Mouse (Mus musculus): ENCODE measurements around the gene AI661453. TPM values are rescaled to one million over a fixed set of nuclear protein-coding genes. Genes with fewer than 3 reads are reported as not detected.
"Not testable (repeated sequence)": the region's sequence is repeated elsewhere in the genome, so short reads cannot be mapped to it uniquely, and the experiment has no call there.

The AI661453 gene
- total RNA-seq (2021): under 1 TPM; 0.66 to 0.77 TPM
- long read RNA-seq, experiment 1: 0 reads
- long read RNA-seq, experiment 2: 0 reads

- no peak for DNase-seq (ENCODE audit: low spot score in 2 of 2)
Measured at GRCm38 (mm10) chr17:47436156-47436906, at the start of gene AI661453. Gene AI661453 (plus strand): TSS chr17:47436615.

- peak in 1 of 2 experiments; percentile 49 for DNase-seq (ENCODE audit: low spot score in 2 of 2)
Measured at GRCm38 (mm10) chr17:47386649-47387048, 49.8 kb upstream of the AI661453 start.

- DNase-seq (ENCODE audit: low spot score in 2 of 2): peak in 1 of 2 experiments; percentile 35
Measured at GRCm38 (mm10) chr17:47394223-47394869, 42.1 kb upstream of the AI661453 start.

- peak; percentile 45 to 52 for DNase-seq (ENCODE audit: low spot score in 2 of 2)
Measured at GRCm38 (mm10) chr17:47395376-47395913, 41.0 kb upstream of the AI661453 start.

GRCm38 (mm10) chr17:47399091-47399490 is 37.3 kb upstream of the AI661453 start:
- DNase-seq (ENCODE audit: low spot score in 2 of 2): no peak

- DNase-seq (ENCODE audit: low spot score in 2 of 2): no peak
Measured at GRCm38 (mm10) chr17:47400451-47400850, 36.0 kb upstream of the AI661453 start, which contains the start of gene Guca1a. Gene Guca1a (minus strand): TSS chr17:47400584.

- no peak for DNase-seq (ENCODE audit: low spot score in 2 of 2)
Measured at GRCm38 (mm10) chr17:47407717-47408557, 28.5 kb upstream of the AI661453 start.

- peak; percentile 66 for DNase-seq (ENCODE audit: low spot score in 2 of 2)
Measured at GRCm38 (mm10) chr17:47408558-47408898, 27.9 kb upstream of the AI661453 start.

GRCm38 (mm10) chr17:47409897-47410861 is 26.2 kb upstream of the AI661453 start:
- not testable (repeated sequence) for DNase-seq (ENCODE audit: low spot score in 2 of 2)

- no peak for DNase-seq (ENCODE audit: low spot score in 2 of 2)
Measured at GRCm38 (mm10) chr17:47420195-47420594, 16.2 kb upstream of the AI661453 start.

GRCm38 (mm10) chr17:47421566-47421965 is 14.8 kb upstream of the AI661453 start:
- DNase-seq (ENCODE audit: low spot score in 2 of 2): no peak

- not testable (repeated sequence) for DNase-seq (ENCODE audit: low spot score in 2 of 2)
Measured at GRCm38 (mm10) chr17:47422616-47423015, 13.8 kb upstream of the AI661453 start.

- no peak for DNase-seq (ENCODE audit: low spot score in 2 of 2)
Measured at GRCm38 (mm10) chr17:47424186-47424585, 12.2 kb upstream of the AI661453 start.

- no peak for DNase-seq (ENCODE audit: low spot score in 2 of 2)
Measured at GRCm38 (mm10) chr17:47427316-47427715, 9.1 kb upstream of the AI661453 start.

- DNase-seq (ENCODE audit: low spot score in 2 of 2): peak in 1 of 2 experiments; percentile 26
Measured at GRCm38 (mm10) chr17:47428831-47429304, 7.5 kb upstream of the AI661453 start.

GRCm38 (mm10) chr17:47430815-47431214 is 5.6 kb upstream of the AI661453 start:
- no peak for DNase-seq (ENCODE audit: low spot score in 2 of 2)

- DNase-seq (ENCODE audit: low spot score in 2 of 2): no peak
Measured at GRCm38 (mm10) chr17:47436907-47437547, 612 bp downstream of the AI661453 start, which contains the start of gene 1700001C19Rik. Gene 1700001C19Rik (minus strand): TSS chr17:47437376.

GRCm38 (mm10) chr17:47438611-47439010 is 2.2 kb downstream of the AI661453 start:
- no peak for DNase-seq (ENCODE audit: low spot score in 2 of 2)

GRCm38 (mm10) chr17:47439396-47440028 is 3.1 kb downstream of the AI661453 start:
- DNase-seq (ENCODE audit: low spot score in 2 of 2): no peak

Measured in adrenal gland, adult 18-20 months (tissue).